11 mouse cellular contexts compared by ENCODE assay signal in the genomic region with DNA sequence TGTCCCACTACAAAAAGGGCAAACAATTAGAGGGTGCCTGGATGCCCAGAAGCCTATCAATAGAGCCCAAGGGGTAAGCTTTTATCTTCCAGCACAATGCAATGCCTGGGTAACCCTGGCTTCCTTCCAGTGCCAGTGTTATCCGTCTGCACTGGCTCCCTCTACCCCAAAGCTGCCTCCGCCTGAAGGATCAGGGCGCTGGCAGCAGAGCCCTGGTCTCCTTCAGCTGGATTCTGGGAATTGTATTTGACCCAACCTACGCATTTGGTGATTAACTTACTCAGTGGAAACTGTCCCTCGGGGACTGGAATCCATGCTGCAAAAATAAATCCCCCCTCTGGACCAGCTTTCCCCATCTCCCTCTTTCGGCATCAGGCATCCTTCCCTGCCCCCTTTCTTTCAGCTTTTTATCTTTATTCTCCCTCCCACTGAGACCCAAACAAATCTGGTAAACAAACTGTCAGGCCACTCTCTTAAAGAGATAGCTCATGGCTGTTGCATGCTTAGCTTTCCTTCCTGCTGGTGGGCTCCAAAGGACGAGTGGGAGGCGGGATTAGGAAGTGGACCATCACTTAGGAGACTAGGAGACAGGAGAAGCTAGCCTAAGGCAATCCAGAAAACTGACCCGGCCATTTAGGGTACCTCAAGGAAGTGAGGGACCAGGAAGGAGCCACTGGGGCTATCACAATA.
DNase-seq lines count a peak whose midpoint lies in the region; ATAC-seq lines count a peak whose summit lies in the region.
"Had no signal": no experiment of that assay in that cellular context is flagged by ENCODE, and none has a peak within 500 bp of the region (broad histone marks: within the 10 kb centered on the region; RNA-seq: fewer than 3 reads in every experiment).

No protein-coding gene starts in this region.

- no peak overlapping the region for H3K9ac ChIP-seq in hindbrain, embryonic 16.5 days (ENCODE audit: low read depth, low read length)
- H3K9ac ChIP-seq: heart, embryonic 15.5 days; limb, embryonic 15.5 days had no signal

- WGBS in hindbrain, embryonic 10.5 days: 40% methylated on average over 9 of the region's 9 CpGs
- WGBS in hindbrain, embryonic 16.5 days: 27% methylated on average over 9 of the region's 9 CpGs

- no peak for ATAC-seq in hindbrain, embryonic 16.5 days
- peak; percentile 63 for ATAC-seq in megakaryocyte-erythroid progenitor cell, adult 5-6 weeks (replicated peaks; ENCODE audit: low FRiP score, low TSS enrichment, poor library complexity, severe bottlenecking)

- no peaks in the 10 kb centered on the region for H3K9me3 ChIP-seq in hindbrain, embryonic 10.5 days
- H3K9me3 ChIP-seq in hindbrain, embryonic 16.5 days (ENCODE audit: control insufficient read depth, low read length): no peaks in the 10 kb centered on the region
- H3K9me3 ChIP-seq: heart, embryonic 15.5 days; limb, embryonic 15.5 days had no signal

- H3K36me3 ChIP-seq in hindbrain, embryonic 10.5 days: no peaks in the 10 kb centered on the region
- no peaks in the 10 kb centered on the region for H3K36me3 ChIP-seq in hindbrain, embryonic 16.5 days (ENCODE audit: control insufficient read depth, insufficient read depth, low read length)
- H3K36me3 ChIP-seq: heart, embryonic 15.5 days; limb, embryonic 15.5 days had no signal

- peak overlapping the region; percentile 96 for H3K27ac ChIP-seq in hindbrain, embryonic 10.5 days
- H3K27ac ChIP-seq in hindbrain, embryonic 16.5 days (ENCODE audit: low read depth, low read length): no peak overlapping the region
- H3K27ac ChIP-seq in brown adipose tissue, adult 24 weeks (replicated peaks; ENCODE audit: low read depth, low read length): peak overlapping the region; percentile 86; the same call in 1 of the 2 replicates

- H3K4me3 ChIP-seq in hindbrain, embryonic 10.5 days: no peak overlapping the region
- no peak overlapping the region for H3K4me3 ChIP-seq in hindbrain, embryonic 16.5 days (ENCODE audit: low read length)
- no peak overlapping the region for H3K4me3 ChIP-seq in brown adipose tissue, adult 24 weeks (ENCODE audit: insufficient read depth, low read depth, low read length)
- H3K4me3 ChIP-seq: erythroblast, embryonic 14.5 days; heart, embryonic 15.5 days; limb, embryonic 15.5 days had no signal

- H3K27me3 ChIP-seq in hindbrain, embryonic 10.5 days (ENCODE audit: insufficient read depth, poor library complexity, severe bottlenecking): 0 out of 2 replicates have a peak, but pooled peaks cover 22% of the 10 kb centered on the region
- no peaks in the 10 kb centered on the region for H3K27me3 ChIP-seq in hindbrain, embryonic 16.5 days (replicated peaks; ENCODE audit: control insufficient read depth, insufficient read depth, low read length)
- H3K27me3 ChIP-seq: heart, embryonic 15.5 days; limb, embryonic 15.5 days had no signal

- no peak overlapping the region for H3K4me2 ChIP-seq in hindbrain, embryonic 16.5 days (ENCODE audit: low read length)
- H3K4me2 ChIP-seq: heart, embryonic 15.5 days; limb, embryonic 15.5 days had no signal

- H3K4me1 ChIP-seq in hindbrain, embryonic 10.5 days (replicated peaks): peaks cover 92% of the 10 kb centered on the region
- peaks cover 12% of the 10 kb centered on the region for H3K4me1 ChIP-seq in hindbrain, embryonic 16.5 days (ENCODE audit: control insufficient read depth, insufficient read depth, low read depth, low read length)
- H3K4me1 ChIP-seq in brown adipose tissue, adult 24 weeks (ENCODE audit: control insufficient read depth, insufficient read depth, insufficient read length, low read length): peaks cover 46% of the 10 kb centered on the region

- DNase-seq in hindbrain, embryonic 10.5 days (ENCODE audit: low spot score): no peak
- peak; percentile 58 for DNase-seq in kidney, adult 18-20 months
- no peak for DNase-seq in layer of hippocampus, postnatal 14 days (ENCODE audit: low spot score in 2 of 2)
- no peak for DNase-seq in spleen, postnatal 14 days (ENCODE audit: low spot score in 2 of 2)
- no peak for DNase-seq in urinary bladder, postnatal 10 days (ENCODE audit: low spot score)
